Mouse (Mus musculus): Measurements from ENCODE around the gene Esp24.

GRCm38 (mm10) chr17:39063641-39064040 lies 27.1 kb downstream of the Esp24 start:
- TF ChIP-seq CTCF (IDR thresholded peaks at IDR 0.05) (no peak), POLR2A (IDR thresholded peaks at IDR 0.05; ENCODE audit: insufficient read depth, low read depth, low read length) (no peak)

Data from heart, adult 2 months (tissue).